Mouse (Mus musculus): ENCODE measurements at regions not wholly inside any gene's neighbourhood (a gene's known extent, or its start where the extent isn't known, plus 50 kb on each side); places are given as distances from the start of the nearest gene placed in this dataset.

DNA sequence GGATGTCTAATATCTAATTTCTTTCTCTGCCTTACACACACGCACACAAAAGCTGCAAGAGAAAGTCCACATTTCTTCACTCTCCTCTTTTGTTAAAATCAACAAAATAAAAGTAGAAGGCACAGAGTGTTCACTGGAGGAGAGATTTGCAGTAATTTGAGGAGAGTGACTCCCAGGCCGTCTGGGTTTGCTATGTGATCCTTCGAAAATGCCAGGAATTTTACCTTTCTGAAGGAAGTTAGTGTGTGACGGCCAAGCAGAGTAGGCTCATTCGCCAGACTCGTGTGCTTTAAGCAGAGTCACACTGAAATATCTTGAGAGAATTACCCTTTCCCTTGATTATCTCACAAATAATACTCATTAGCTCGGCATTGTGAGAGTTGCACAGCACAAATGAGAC, 216.0 kb downstream of the Rnd3 start:
- 45% methylated on average over 7 of the region's 7 CpGs for WGBS
- no peak overlapping the region for H3K4me3 ChIP-seq (ENCODE audit: control insufficient read depth in 1 of 2, insufficient read depth in 1 of 2, low read depth in 1 of 2, low read length in 2 of 2)
- no peak overlapping the region for H3K4me2 ChIP-seq (ENCODE audit: low read length)
- no peak overlapping the region for H3K9ac ChIP-seq (ENCODE audit: low read length)
- no peak for ATAC-seq (ENCODE audit: insufficient number of reproducible peaks, insufficient read depth, low FRiP score, low read depth)
- no peaks in the 10 kb centered on the region for H3K4me1 ChIP-seq (ENCODE audit: control insufficient read depth in 2 of 2, insufficient read depth in 2 of 2, low read length in 2 of 2)
- H3K36me3 ChIP-seq (ENCODE audit: control insufficient read depth, insufficient read depth, low read length): no peaks in the 10 kb centered on the region
- H3K27ac ChIP-seq (replicated peaks in 1 of 2; ENCODE audit: control insufficient read depth in 1 of 2, insufficient read depth in 1 of 2, low read depth in 2 of 2, low read length in 2 of 2): no peak overlapping the region
- no peaks in the 10 kb centered on the region for H3K27me3 ChIP-seq (ENCODE audit: control insufficient read depth, insufficient read depth, low read length)
- H3K9me3 ChIP-seq (ENCODE audit: control insufficient read depth, low read length): no peaks in the 10 kb centered on the region

DNA sequence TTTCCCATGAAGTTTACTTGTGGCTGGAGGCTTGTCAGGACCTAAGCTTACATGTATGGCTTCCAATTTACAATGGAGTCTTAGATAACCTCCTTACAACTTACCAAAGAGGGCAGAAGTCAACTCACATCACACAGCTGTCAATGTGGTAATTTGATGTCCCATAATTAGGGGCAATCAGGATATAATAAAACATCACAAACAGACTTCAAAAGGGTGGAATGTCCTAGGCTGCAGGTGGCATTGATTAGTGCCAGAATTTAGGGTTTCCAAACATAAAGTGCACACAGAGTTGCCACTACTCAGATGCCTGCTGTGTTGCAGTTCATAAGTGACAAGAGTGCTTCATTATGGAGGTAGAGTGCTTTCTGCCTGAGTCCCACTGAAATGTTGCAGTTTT, 227.9 kb downstream of the Rnd3 start:
- H3K4me2 ChIP-seq (ENCODE audit: low read length): no peak overlapping the region
- H3K27me3 ChIP-seq (ENCODE audit: control insufficient read depth, insufficient read depth, low read length): no peaks in the 10 kb centered on the region
- H3K27ac ChIP-seq (replicated peaks in 1 of 2; ENCODE audit: control insufficient read depth in 1 of 2, insufficient read depth in 1 of 2, low read depth in 2 of 2, low read length in 2 of 2): no peak overlapping the region
- no peak for ATAC-seq (ENCODE audit: insufficient number of reproducible peaks, insufficient read depth, low FRiP score, low read depth)
- no peaks in the 10 kb centered on the region for H3K4me1 ChIP-seq (ENCODE audit: control insufficient read depth in 2 of 2, insufficient read depth in 2 of 2, low read length in 2 of 2)
- no peaks in the 10 kb centered on the region for H3K9me3 ChIP-seq (ENCODE audit: control insufficient read depth, low read length)
- no peaks in the 10 kb centered on the region for H3K36me3 ChIP-seq (ENCODE audit: control insufficient read depth, insufficient read depth, low read length)
- no peak overlapping the region for H3K4me3 ChIP-seq (ENCODE audit: control insufficient read depth in 1 of 2, insufficient read depth in 1 of 2, low read depth in 1 of 2, low read length in 2 of 2)
- no peak overlapping the region for H3K9ac ChIP-seq (ENCODE audit: low read length)

DNA sequence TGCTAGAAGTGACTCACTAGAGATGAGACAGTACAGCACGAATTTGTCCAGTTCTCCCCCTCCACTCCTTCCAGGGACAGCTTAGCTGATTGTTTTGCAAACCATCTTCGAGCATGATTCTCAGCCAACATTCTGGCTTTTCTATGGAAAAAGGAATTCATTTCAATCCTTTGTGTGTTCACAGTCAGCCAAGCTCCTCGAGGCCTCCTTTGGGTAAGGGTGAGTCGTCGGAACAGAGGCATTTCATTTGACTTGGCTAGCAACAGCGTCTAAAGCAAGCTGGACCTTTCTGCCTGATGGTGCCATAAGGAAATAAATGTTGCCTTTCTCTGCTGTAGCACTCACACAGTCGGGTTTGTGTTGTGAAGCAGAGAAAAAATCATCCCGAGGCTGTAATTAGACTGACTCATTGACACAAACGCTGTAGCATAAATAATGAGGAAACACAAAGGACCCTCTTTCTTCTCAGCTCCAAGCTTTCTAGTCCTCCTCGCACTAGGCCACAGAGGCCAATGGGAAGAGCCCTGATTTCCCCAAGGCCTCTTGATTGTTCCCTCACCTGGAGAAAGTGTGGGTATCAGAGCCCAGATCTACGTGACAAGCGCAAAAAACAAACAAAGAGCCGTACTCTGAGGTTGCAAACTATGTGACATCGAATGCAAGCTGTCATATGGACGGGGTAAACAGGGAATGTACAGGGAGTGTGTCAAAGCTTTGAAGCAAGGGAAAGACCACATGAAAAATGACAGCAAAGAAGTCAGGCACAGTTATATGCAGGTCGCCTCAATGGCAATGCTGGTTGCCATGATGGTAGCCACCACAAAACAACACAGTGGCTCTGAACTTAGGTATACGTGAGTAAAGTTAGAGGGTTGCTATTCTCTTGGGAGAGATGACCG, 232.3 kb downstream of the Rnd3 start:
- no peak overlapping the region for H3K27ac ChIP-seq (replicated peaks in 1 of 2; ENCODE audit: control insufficient read depth in 1 of 2, insufficient read depth in 1 of 2, low read depth in 2 of 2, low read length in 2 of 2)
- 77% methylated on average over 18 of the region's 18 CpGs for WGBS
- no peak overlapping the region for H3K9ac ChIP-seq (ENCODE audit: low read length)
- no peaks in the 10 kb centered on the region for H3K4me1 ChIP-seq (ENCODE audit: control insufficient read depth in 2 of 2, insufficient read depth in 2 of 2, low read length in 2 of 2)
- no peaks in the 10 kb centered on the region for H3K9me3 ChIP-seq (ENCODE audit: control insufficient read depth, low read length)
- no peak overlapping the region for H3K4me2 ChIP-seq (ENCODE audit: low read length)
- no peaks in the 10 kb centered on the region for H3K27me3 ChIP-seq (ENCODE audit: control insufficient read depth, insufficient read depth, low read length)
- no peak overlapping the region for H3K4me3 ChIP-seq (ENCODE audit: control insufficient read depth in 1 of 2, insufficient read depth in 1 of 2, low read depth in 1 of 2, low read length in 2 of 2)
- no peaks in the 10 kb centered on the region for H3K36me3 ChIP-seq (ENCODE audit: control insufficient read depth, insufficient read depth, low read length)
- no peak for ATAC-seq (ENCODE audit: insufficient number of reproducible peaks, insufficient read depth, low FRiP score, low read depth)

DNA sequence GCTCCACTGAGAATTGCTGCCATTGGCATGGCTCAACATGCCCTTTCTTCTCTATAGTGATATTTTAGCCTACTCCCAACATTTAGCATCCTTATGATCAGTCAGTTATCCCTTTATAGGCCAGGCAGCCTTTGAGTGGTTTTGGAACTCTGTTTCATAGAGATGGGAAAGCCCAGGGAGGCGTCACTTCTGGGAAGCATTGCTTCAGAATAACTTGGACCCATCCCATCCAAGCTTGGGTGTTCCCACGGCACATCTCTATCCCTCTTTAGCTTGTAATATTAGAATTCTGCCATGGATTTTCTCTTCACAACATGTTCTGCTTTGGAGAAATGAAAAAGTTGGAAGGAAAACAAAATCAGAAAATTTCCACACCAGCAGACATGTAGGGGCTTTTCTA, 233.8 kb downstream of the Rnd3 start:
- ATAC-seq (ENCODE audit: insufficient number of reproducible peaks, insufficient read depth, low FRiP score, low read depth): no peak

DNA sequence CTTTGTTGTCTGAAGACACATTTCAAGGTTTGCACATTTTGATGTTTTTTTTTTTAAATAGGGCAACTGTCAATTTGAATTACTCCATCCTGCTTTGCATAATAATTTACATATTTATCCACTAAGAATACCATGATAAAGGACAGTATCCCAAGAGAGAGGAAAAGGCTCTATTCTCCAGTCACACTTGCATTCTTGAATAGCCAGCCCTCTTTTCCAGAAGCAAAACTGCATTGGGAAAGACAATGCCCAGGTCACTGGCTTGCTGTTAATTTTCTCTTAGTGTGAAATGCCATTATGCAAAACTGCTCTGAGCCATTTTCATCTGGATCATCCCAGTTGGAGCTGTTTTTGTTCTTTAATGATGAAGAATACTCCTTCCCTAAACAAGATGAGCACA, 234.7 kb downstream of the Rnd3 start:
- H3K4me3 ChIP-seq (ENCODE audit: control insufficient read depth in 1 of 2, insufficient read depth in 1 of 2, low read depth in 1 of 2, low read length in 2 of 2): no peak overlapping the region
- no peak overlapping the region for H3K4me2 ChIP-seq (ENCODE audit: low read length)
- H3K4me1 ChIP-seq (ENCODE audit: control insufficient read depth in 2 of 2, insufficient read depth in 2 of 2, low read length in 2 of 2): no peaks in the 10 kb centered on the region
- no peaks in the 10 kb centered on the region for H3K36me3 ChIP-seq (ENCODE audit: control insufficient read depth, insufficient read depth, low read length)
- H3K27me3 ChIP-seq (ENCODE audit: control insufficient read depth, insufficient read depth, low read length): no peaks in the 10 kb centered on the region
- ATAC-seq (ENCODE audit: insufficient number of reproducible peaks, insufficient read depth, low FRiP score, low read depth): no peak
- H3K9me3 ChIP-seq (ENCODE audit: control insufficient read depth, low read length): no peaks in the 10 kb centered on the region
- H3K27ac ChIP-seq (replicated peaks in 1 of 2; ENCODE audit: control insufficient read depth in 1 of 2, insufficient read depth in 1 of 2, low read depth in 2 of 2, low read length in 2 of 2): no peak overlapping the region
- no peak overlapping the region for H3K9ac ChIP-seq (ENCODE audit: low read length)

More for the DNA sequence above, 233.8 kb downstream of the Rnd3 start:
- 83% methylated on average over 2 of the region's 2 CpGs for WGBS
- no peaks in the 10 kb centered on the region for H3K9me3 ChIP-seq (ENCODE audit: control insufficient read depth, low read length)
- H3K4me3 ChIP-seq (ENCODE audit: control insufficient read depth in 1 of 2, insufficient read depth in 1 of 2, low read depth in 1 of 2, low read length in 2 of 2): no peak overlapping the region
- no peak overlapping the region for H3K4me2 ChIP-seq (ENCODE audit: low read length)
- H3K9ac ChIP-seq (ENCODE audit: low read length): no peak overlapping the region
- H3K4me1 ChIP-seq (ENCODE audit: control insufficient read depth in 2 of 2, insufficient read depth in 2 of 2, low read length in 2 of 2): no peaks in the 10 kb centered on the region
- H3K27ac ChIP-seq (replicated peaks in 1 of 2; ENCODE audit: control insufficient read depth in 1 of 2, insufficient read depth in 1 of 2, low read depth in 2 of 2, low read length in 2 of 2): no peak overlapping the region
- H3K27me3 ChIP-seq (ENCODE audit: control insufficient read depth, insufficient read depth, low read length): no peaks in the 10 kb centered on the region
- H3K36me3 ChIP-seq (ENCODE audit: control insufficient read depth, insufficient read depth, low read length): no peaks in the 10 kb centered on the region

DNA sequence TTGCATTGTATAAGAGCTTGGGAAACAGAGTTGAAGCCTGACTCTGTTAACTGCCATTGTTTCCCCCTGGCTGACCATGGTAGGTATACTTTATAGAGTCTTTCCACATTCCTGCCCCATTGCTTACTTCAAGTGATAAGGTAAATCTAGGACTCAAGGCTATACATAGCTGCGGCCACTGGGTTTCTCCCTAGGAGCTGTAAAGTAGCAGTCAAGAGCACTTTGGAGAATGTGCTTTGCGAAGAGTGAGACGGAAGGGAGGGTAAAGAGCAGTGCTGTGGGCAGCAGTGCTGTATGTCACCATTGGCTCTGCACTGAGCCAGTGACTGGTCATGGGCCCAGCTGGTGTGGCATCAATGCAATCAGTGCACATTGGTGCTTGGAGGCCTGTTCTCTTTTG, 240.1 kb downstream of the Rnd3 start:
- no peak overlapping the region for H3K4me2 ChIP-seq (ENCODE audit: low read length)
- H3K9me3 ChIP-seq (ENCODE audit: control insufficient read depth, low read length): no peaks in the 10 kb centered on the region
- H3K4me3 ChIP-seq (ENCODE audit: control insufficient read depth in 1 of 2, insufficient read depth in 1 of 2, low read depth in 1 of 2, low read length in 2 of 2): no peak overlapping the region
- no peak for ATAC-seq (ENCODE audit: insufficient number of reproducible peaks, insufficient read depth, low FRiP score, low read depth)
- H3K4me1 ChIP-seq (ENCODE audit: control insufficient read depth in 2 of 2, insufficient read depth in 2 of 2, low read length in 2 of 2): no peaks in the 10 kb centered on the region
- WGBS: 32% methylated on average over 3 of the region's 3 CpGs
- no peak overlapping the region for H3K27ac ChIP-seq (replicated peaks in 1 of 2; ENCODE audit: control insufficient read depth in 1 of 2, insufficient read depth in 1 of 2, low read depth in 2 of 2, low read length in 2 of 2)
- H3K27me3 ChIP-seq (ENCODE audit: control insufficient read depth, insufficient read depth, low read length): no peaks in the 10 kb centered on the region
- no peaks in the 10 kb centered on the region for H3K36me3 ChIP-seq (ENCODE audit: control insufficient read depth, insufficient read depth, low read length)
- no peak overlapping the region for H3K9ac ChIP-seq (ENCODE audit: low read length)

DNA sequence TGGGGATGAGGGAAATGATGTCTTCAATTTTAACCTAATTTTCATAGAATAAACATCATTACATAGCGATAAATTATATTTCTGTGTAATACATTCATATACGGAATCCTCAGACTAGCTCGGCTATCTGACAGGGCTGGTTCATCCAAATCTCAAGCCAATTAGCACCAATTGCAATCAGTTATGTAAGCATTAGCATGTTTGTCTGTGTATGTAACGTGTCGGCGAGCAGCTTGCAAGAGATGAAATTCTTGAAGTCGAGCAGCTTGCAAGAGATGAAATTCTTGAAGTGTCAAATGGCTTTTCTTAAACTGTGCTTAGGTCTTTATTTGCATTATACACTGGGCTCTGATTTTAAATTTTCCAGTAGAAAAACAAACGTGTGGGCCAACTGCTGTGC, 246.2 kb downstream of the Rnd3 start:
- Histone ChIP-seq H3K27ac (replicated peaks in 1 of 2; ENCODE audit: control insufficient read depth in 1 of 2, insufficient read depth in 1 of 2, low read depth in 2 of 2, low read length in 2 of 2) (no peak overlapping the region), H3K36me3 (ENCODE audit: control insufficient read depth, insufficient read depth, low read length) (no peaks in the 10 kb centered on the region), H3K4me2 (ENCODE audit: low read length) (no peak overlapping the region), H3K27me3 (ENCODE audit: control insufficient read depth, insufficient read depth, low read length) (no peaks in the 10 kb centered on the region), H3K4me1 (ENCODE audit: control insufficient read depth in 2 of 2, insufficient read depth in 2 of 2, low read length in 2 of 2) (no peaks in the 10 kb centered on the region), H3K9ac (ENCODE audit: low read length) (no peak overlapping the region), H3K9me3 (ENCODE audit: control insufficient read depth, low read length) (no peaks in the 10 kb centered on the region), H3K4me3 (ENCODE audit: control insufficient read depth in 1 of 2, insufficient read depth in 1 of 2, low read depth in 1 of 2, low read length in 2 of 2) (no peak overlapping the region)
- ATAC-seq (ENCODE audit: insufficient number of reproducible peaks, insufficient read depth, low FRiP score, low read depth): no peak
- 72% methylated on average over 8 of the region's 8 CpGs for WGBS

DNA sequence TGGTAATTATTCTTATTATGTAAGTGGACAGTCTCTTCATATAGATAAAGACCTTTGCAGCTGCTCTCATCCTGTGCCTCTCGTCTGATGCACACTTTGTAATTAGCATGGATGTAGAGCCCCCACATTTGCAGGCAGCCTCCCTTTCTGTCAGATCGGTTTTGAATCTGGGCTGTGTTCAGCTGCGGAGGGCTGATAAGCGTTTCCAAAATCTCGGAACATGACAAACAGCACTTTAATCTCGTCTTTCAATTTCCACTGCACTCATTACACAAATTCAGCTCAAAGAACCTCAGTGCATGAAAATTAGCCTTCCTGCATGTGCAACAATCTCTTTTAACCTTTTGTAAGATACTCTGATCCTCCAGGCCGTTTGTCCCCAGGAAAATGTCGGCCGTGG, 246.7 kb downstream of the Rnd3 start:
- 66% methylated on average over 9 of the region's 9 CpGs for WGBS

More for the DNA sequence above, 246.7 kb downstream of the Rnd3 start:
- Histone ChIP-seq H3K9ac (ENCODE audit: low read length) (no peak overlapping the region), H3K4me1 (ENCODE audit: control insufficient read depth in 2 of 2, insufficient read depth in 2 of 2, low read length in 2 of 2) (no peaks in the 10 kb centered on the region), H3K36me3 (ENCODE audit: control insufficient read depth, insufficient read depth, low read length) (no peaks in the 10 kb centered on the region), H3K27ac (replicated peaks in 1 of 2; ENCODE audit: control insufficient read depth in 1 of 2, insufficient read depth in 1 of 2, low read depth in 2 of 2, low read length in 2 of 2) (no peak overlapping the region), H3K4me2 (ENCODE audit: low read length) (no peak overlapping the region), H3K27me3 (ENCODE audit: control insufficient read depth, insufficient read depth, low read length) (no peaks in the 10 kb centered on the region), H3K9me3 (ENCODE audit: control insufficient read depth, low read length) (no peaks in the 10 kb centered on the region), H3K4me3 (ENCODE audit: control insufficient read depth in 1 of 2, insufficient read depth in 1 of 2, low read depth in 1 of 2, low read length in 2 of 2) (no peak overlapping the region)
- no peak for ATAC-seq (ENCODE audit: insufficient number of reproducible peaks, insufficient read depth, low FRiP score, low read depth)

Data from heart, embryonic 14.5 days (tissue).